Mouse (Mus musculus) thymus, adult 2 months (tissue): Measurements from ENCODE around the gene Endog.

Experiments used
- CTCF ChIP-seq: fragments of 200-500 bp; IDR thresholded peaks from 2 replicates; pipeline ENCODE4 v1.5.1; 2012; ENCODE audit warnings: mild to moderate bottlenecking, control low read depth, low read length, moderate library complexity, borderline replicate concordance; ENCODE audit not compliant: control insufficient read depth, poor library complexity, insufficient read depth; ENCODE audit errors: extremely low read depth
- POLR2A ChIP-seq: fragments of 200-500 bp; IDR thresholded peaks from 2 replicates; pipeline ENCODE4 v1.6.1; 2012; ENCODE audit warnings: mild to moderate bottlenecking, low read length, control low read depth, moderate library complexity; ENCODE audit not compliant: control insufficient read depth, poor library complexity, insufficient read depth; ENCODE audit errors: extremely low read depth

GRCm38 (mm10) chr2:30185681-30186080 is 14.4 kb downstream of the Endog start:
- no peak for TF ChIP-seq CTCF
- TF ChIP-seq POLR2A = no peak
